Mouse (Mus musculus) C2C12 (cell line): ENCODE results near the gene Chst11. TPM values are rescaled to one million over a fixed set of nuclear protein-coding genes. Genes with fewer than 3 reads are reported as not detected.

Source experiments
- H3K27me3 ChIP-seq: one replicate; pipeline ENCODE4 v1.6.1; 2011; ENCODE audit not compliant: control insufficient read depth, insufficient read depth, insufficient read length
- H3K36me3 ChIP-seq: one replicate; pipeline ENCODE4 v1.6.1; 2011; ENCODE audit not compliant: control insufficient read depth, insufficient read depth
- H3K4me3 ChIP-seq: one replicate; pipeline ENCODE4 v1.5.1; 2011; ENCODE audit warnings: mild to moderate bottlenecking, control low read depth; ENCODE audit not compliant: poor library complexity, insufficient read depth, severe bottlenecking
- H3K79me2 ChIP-seq: one replicate; pipeline ENCODE4 v1.6.1; 2011; ENCODE audit not compliant: control insufficient read depth, insufficient read depth
- H3K79me3 ChIP-seq: one replicate; pipeline ENCODE4 v1.6.1; 2011; ENCODE audit warnings: low read depth, control low read depth
- H3ac ChIP-seq: one replicate; pipeline ENCODE3; 2011; ENCODE audit warnings: low read depth; ENCODE audit not compliant: control insufficient read depth, insufficient read length
- CEBPB ChIP-seq: IDR thresholded peaks from one replicate; pipeline ENCODE4 v1.6.1; 2011; ENCODE audit warnings: low read depth, mild to moderate bottlenecking, control low read depth, moderate library complexity
- CTCF ChIP-seq: IDR thresholded peaks from one replicate; pipeline ENCODE4 v1.5.1; 2011; ENCODE audit not compliant: control insufficient read depth, insufficient read depth, insufficient read length
- FOSL1 ChIP-seq: IDR thresholded peaks from one replicate; pipeline ENCODE4 v1.8.0; 2011; ENCODE audit warnings: mild to moderate bottlenecking, low read length; ENCODE audit not compliant: poor library complexity, insufficient read depth, severe bottlenecking
- MAX ChIP-seq: IDR thresholded peaks from one replicate; pipeline ENCODE4 v1.6.1; 2011; ENCODE audit warnings: mild to moderate bottlenecking, control low read depth
- MYOD1 ChIP-seq: IDR thresholded peaks from one replicate; pipeline ENCODE4 v1.6.1; 2011; ENCODE audit warnings: low read depth; ENCODE audit not compliant: control insufficient read depth, insufficient read length
- MYOG ChIP-seq: IDR thresholded peaks from one replicate; pipeline ENCODE4 v1.6.1; 2011; ENCODE audit not compliant: control insufficient read depth, insufficient read length; ENCODE audit errors: extremely low read depth
- USF1 ChIP-seq: IDR thresholded peaks from one replicate; pipeline ENCODE4 v1.6.1; 2011; ENCODE audit warnings: low read depth, mild to moderate bottlenecking, control low read depth, moderate library complexity
- polyA plus RNA-seq: library from polyadenylated mRNA; unstranded; fragments of >200 nt; fragmentation: generic; extraction: Trizol; gene quantifications from one replicate; pipeline ENCODE4 v1.2.1, GENCODE M21; 2012; ENCODE audit warnings: missing spikeins

The Chst11 gene
- polyA plus RNA-seq, 1 experiment, result 15.9 TPM

- no peak overlapping the region for H3K4me3 ChIP-seq
- peaks cover 11% of the 10 kb centered on the region for H3K79me2 ChIP-seq
- no peak for TF ChIP-seq CEBPB
- TF ChIP-seq MAX, result no peak
- no peak for TF ChIP-seq MYOD1
- no peak for TF ChIP-seq MYOG
- no peaks in the 10 kb centered on the region for H3K27me3 ChIP-seq
- H3K36me3 ChIP-seq, result no peaks in the 10 kb centered on the region
- H3ac ChIP-seq, result no peak overlapping the region
- H3K79me3 ChIP-seq, result no peaks in the 10 kb centered on the region
Measured at GRCm38 (mm10) chr10:83083946-83084345, 98.6 kb downstream of the Chst11 start.

- no peak overlapping the region for H3ac ChIP-seq
- no peaks in the 10 kb centered on the region for H3K36me3 ChIP-seq
- TF ChIP-seq CTCF, result no peak
- TF ChIP-seq MYOD1, result no peak
- TF ChIP-seq MAX, result no peak
- no peak for TF ChIP-seq MYOG
- peaks cover 2% of the 10 kb centered on the region for H3K79me2 ChIP-seq
- H3K4me3 ChIP-seq, result no peak overlapping the region
- H3K79me3 ChIP-seq, result no peaks in the 10 kb centered on the region
- H3K27me3 ChIP-seq, result no peaks in the 10 kb centered on the region
Measured at GRCm38 (mm10) chr10:83088318-83088717, 103.0 kb downstream of the Chst11 start.

- TF ChIP-seq FOSL1 (no peak), USF1 (no peak), CTCF (no peak), MYOD1 (no peak), CEBPB (no peak), MAX (no peak), MYOG (no peak)
- H3K4me3 ChIP-seq, result no peak overlapping the region
- no peak overlapping the region for H3ac ChIP-seq
- H3K79me2 ChIP-seq, result no peaks in the 10 kb centered on the region
- H3K27me3 ChIP-seq, result no peaks in the 10 kb centered on the region
- H3K79me3 ChIP-seq, result no peaks in the 10 kb centered on the region
- no peaks in the 10 kb centered on the region for H3K36me3 ChIP-seq
Measured at GRCm38 (mm10) chr10:83088826-83089225, 103.5 kb downstream of the Chst11 start.

GRCm38 (mm10) chr10:83090185-83090584 lies 104.9 kb downstream of the Chst11 start:
- no peak overlapping the region for H3ac ChIP-seq
- TF ChIP-seq MAX (no peak), CTCF (no peak), CEBPB (no peak), FOSL1 (no peak), USF1 (no peak), MYOD1 (no peak), MYOG (no peak)
- H3K4me3 ChIP-seq, result no peak overlapping the region
- H3K27me3 ChIP-seq, result no peaks in the 10 kb centered on the region
- no peaks in the 10 kb centered on the region for H3K79me3 ChIP-seq
- no peaks in the 10 kb centered on the region for H3K79me2 ChIP-seq
- no peaks in the 10 kb centered on the region for H3K36me3 ChIP-seq

DNA sequence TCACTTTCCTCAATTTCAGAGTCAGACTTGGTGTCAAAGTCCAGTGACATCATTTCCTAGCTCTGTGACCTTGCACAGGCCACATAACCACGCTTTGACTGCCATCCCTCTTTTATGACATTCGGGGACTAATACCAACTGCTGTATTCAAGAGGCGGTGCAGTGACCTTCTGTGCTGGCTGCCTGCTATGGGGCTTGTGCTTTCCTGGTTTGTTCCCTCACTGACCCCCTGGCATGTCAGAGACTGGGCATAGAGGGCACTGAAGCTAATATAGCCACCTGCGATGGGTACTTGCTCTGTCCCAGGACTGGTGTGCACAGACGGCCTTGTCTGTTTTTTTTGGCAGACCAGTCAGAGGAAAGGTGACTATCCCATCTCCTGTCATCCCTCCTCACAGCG lies 108.4 kb downstream of the Chst11 start:
- no peak overlapping the region for H3K4me3 ChIP-seq
- peaks cover 5% of the 10 kb centered on the region for H3K79me2 ChIP-seq
- H3K27me3 ChIP-seq, result no peaks in the 10 kb centered on the region
- H3K36me3 ChIP-seq, result no peaks in the 10 kb centered on the region
- TF ChIP-seq MAX, result no peak
- no peak for TF ChIP-seq USF1
- H3ac ChIP-seq, result no peak overlapping the region
- peaks cover 2% of the 10 kb centered on the region for H3K79me3 ChIP-seq

- H3K36me3 ChIP-seq, result no peaks in the 10 kb centered on the region
- H3K79me2 ChIP-seq, result peaks cover 5% of the 10 kb centered on the region
- no peak overlapping the region for H3K4me3 ChIP-seq
- no peak for TF ChIP-seq MYOG
- no peak for TF ChIP-seq CEBPB
- TF ChIP-seq USF1, result no peak
- TF ChIP-seq CTCF, result no peak
- no peak for TF ChIP-seq MYOD1
- TF ChIP-seq MAX, result no peak
- no peak for TF ChIP-seq FOSL1
- no peaks in the 10 kb centered on the region for H3K27me3 ChIP-seq
- peaks cover 2% of the 10 kb centered on the region for H3K79me3 ChIP-seq
- no peak overlapping the region for H3ac ChIP-seq
Measured at GRCm38 (mm10) chr10:83094248-83094647, 109.0 kb downstream of the Chst11 start.
